ENCODE assay signal across 9 mouse cellular contexts in genomic region chr4:149587596-149588168, GRCm38 (mm10). TPM values are rescaled to one million over a fixed set of nuclear protein-coding genes. Genes with fewer than 3 reads are reported as not detected.
DNase-seq lines count a peak whose midpoint lies in the region; ATAC-seq and TF ChIP-seq lines count a peak whose summit lies in the region.
"Had no signal": no experiment of that assay in that cellular context is flagged by ENCODE, and none has a peak within 500 bp of the region (broad histone marks: within the 10 kb centered on the region; RNA-seq: fewer than 3 reads in every experiment).

No protein-coding gene starts in this region.

- H3K27ac ChIP-seq in heart, embryonic 13.5 days (replicated peaks) = no peak overlapping the region
- H3K27ac ChIP-seq in forebrain, postnatal 0 days (ENCODE audit: low read depth, low read length) = no peak overlapping the region
- H3K27ac ChIP-seq in liver, embryonic 14.5 days = no peak overlapping the region
- H3K27ac ChIP-seq in stomach, embryonic 16.5 days (ENCODE audit: low read length) = no peak overlapping the region

- no peak for TF ChIP-seq EP300 in liver, embryonic 14.5 days (IDR thresholded peaks at IDR 0.05; ENCODE audit: low read depth)

- intact Hi-C loops in heart, postnatal 14 days (cut with DNase I) = loop anchor here (2.0 kb wide), 1 partner anchor 15 kb away; no protein-coding TSS in a partner anchor

- WGBS in heart, embryonic 13.5 days = 6% methylated on average over 24 of the region's 24 CpGs
- WGBS in forebrain, postnatal 0 days = 3% methylated on average over 23 of the region's 24 CpGs
- 8% methylated on average over 24 of the region's 24 CpGs for WGBS in liver, embryonic 14.5 days (ENCODE audit: insufficient replicate concordance)
- 5% methylated on average over 24 of the region's 24 CpGs for WGBS in stomach, embryonic 16.5 days

- no peak for TF ChIP-seq CTCF in forebrain, postnatal 0 days (IDR thresholded peaks at IDR 0.05; ENCODE audit: low read depth)
- TF ChIP-seq CTCF in liver, embryonic 14.5 days (IDR thresholded peaks at IDR 0.05; ENCODE audit: low read depth) = no peak

- H3K9ac ChIP-seq in heart, embryonic 13.5 days = peak overlapping the region; percentile 91
- H3K9ac ChIP-seq in forebrain, postnatal 0 days = peak overlapping the region; percentile 93
- H3K9ac ChIP-seq in liver, embryonic 14.5 days (replicated peaks) = no peak overlapping the region
- peak overlapping the region; percentile 93 for H3K9ac ChIP-seq in stomach, embryonic 16.5 days (ENCODE audit: low read length)

- peak overlapping the region; percentile 80 for H3K4me3 ChIP-seq in heart, embryonic 13.5 days
- peak overlapping the region; percentile 96 for H3K4me3 ChIP-seq in forebrain, postnatal 0 days (ENCODE audit: low read depth, low read length)
- H3K4me3 ChIP-seq in liver, embryonic 14.5 days (ENCODE audit: insufficient read depth in 1 of 2, low read depth in 2 of 2, low read length in 2 of 2) = peak overlapping the region in 1 of 2 experiments; percentile 56; a peak in 2 of 4 replicates
- H3K4me3 ChIP-seq in stomach, embryonic 16.5 days (replicated peaks; ENCODE audit: low read length) = peak overlapping the region; percentile 78

- peaks cover 6% of the 10 kb centered on the region; the same call in 1 of the 2 replicates for H3K9me3 ChIP-seq in heart, embryonic 13.5 days
- H3K9me3 ChIP-seq in forebrain, postnatal 0 days (ENCODE audit: low read length) = no peaks in the 10 kb centered on the region
- no peaks in the 10 kb centered on the region for H3K9me3 ChIP-seq in liver, embryonic 14.5 days (ENCODE audit: control insufficient read depth, low read length)
- H3K9me3 ChIP-seq in stomach, embryonic 16.5 days (replicated peaks; ENCODE audit: control insufficient read depth, low read length) = no peaks in the 10 kb centered on the region; the same call in 1 of the 2 replicates

- peak overlapping the region; percentile 98 for H3K4me2 ChIP-seq in heart, embryonic 13.5 days
- peak overlapping the region; percentile 96 for H3K4me2 ChIP-seq in forebrain, postnatal 0 days (ENCODE audit: low read depth)
- peak overlapping the region; percentile 56; the same call in 1 of the 2 replicates for H3K4me2 ChIP-seq in liver, embryonic 14.5 days (ENCODE audit: low read depth)
- H3K4me2 ChIP-seq in stomach, embryonic 16.5 days (ENCODE audit: low read depth, low read length) = peak overlapping the region; percentile 99

- H3K27me3 ChIP-seq in heart, embryonic 13.5 days (replicated peaks) = peaks cover 57% of the 10 kb centered on the region
- no peaks in the 10 kb centered on the region for H3K27me3 ChIP-seq in forebrain, postnatal 0 days (ENCODE audit: insufficient read depth, low read length)
- peaks cover 52% of the 10 kb centered on the region for H3K27me3 ChIP-seq in liver, embryonic 14.5 days (ENCODE audit: control insufficient read depth, insufficient read depth, low read length)
- H3K27me3 ChIP-seq in stomach, embryonic 16.5 days (ENCODE audit: control insufficient read depth, insufficient read depth, low read length) = peaks cover 18% of the 10 kb centered on the region; the same call in 1 of the 2 replicates
- H3K27me3 ChIP-seq: Patski had no signal

- peaks cover 14% of the 10 kb centered on the region for H3K4me1 ChIP-seq in heart, embryonic 13.5 days
- peaks cover 9% of the 10 kb centered on the region; the same call in 1 of the 2 replicates for H3K4me1 ChIP-seq in forebrain, postnatal 0 days (ENCODE audit: insufficient read depth)
- no peaks in the 10 kb centered on the region for H3K4me1 ChIP-seq in liver, embryonic 14.5 days (replicated peaks; ENCODE audit: control insufficient read depth in 2 of 2, insufficient read depth in 2 of 2, low read length in 1 of 2)
- peaks cover 15% of the 10 kb centered on the region for H3K4me1 ChIP-seq in stomach, embryonic 16.5 days (ENCODE audit: control insufficient read depth, insufficient read depth, low read length)

- H3K36me3 ChIP-seq in heart, embryonic 13.5 days = no peaks in the 10 kb centered on the region
- no peaks in the 10 kb centered on the region for H3K36me3 ChIP-seq in forebrain, postnatal 0 days (ENCODE audit: insufficient read depth)
- H3K36me3 ChIP-seq in liver, embryonic 14.5 days (replicated peaks; ENCODE audit: control insufficient read depth, insufficient read depth, low read depth) = no peaks in the 10 kb centered on the region
- H3K36me3 ChIP-seq in stomach, embryonic 16.5 days (ENCODE audit: control insufficient read depth, insufficient read depth, low read length) = no peaks in the 10 kb centered on the region

- DNase-seq in heart, postnatal 14 days = no peak
- DNase-seq in brain, adult 2 months (ENCODE audit: low read depth, low spot score) = peak; percentile 89
- DNase-seq in forebrain, postnatal 0 days = no peak
- no peak for DNase-seq in liver, embryonic 14.5 days (ENCODE audit: low read depth in 3 of 3, low spot score in 3 of 3)
- DNase-seq in urinary bladder, postnatal 10 days (ENCODE audit: low spot score) = no peak
- DNase-seq in adrenal gland, postnatal 36 days = no peak

- no peak for ATAC-seq in heart, embryonic 13.5 days (ENCODE audit: extremely low read depth, insufficient number of reproducible peaks, low FRiP score, low TSS enrichment)
- ATAC-seq in forebrain, postnatal 0 days = peak; percentile 49
- no peak for ATAC-seq in liver, embryonic 14.5 days (ENCODE audit: insufficient read depth)
- peak; percentile 27; the same call in 1 of the 2 replicates for ATAC-seq in stomach, embryonic 16.5 days (ENCODE audit: insufficient read depth, low FRiP score)
- ATAC-seq: Patski had no signal

RNA-seq across cellular contexts. Expression of gene Clstn1, which starts 1.4 kb away (rescaled TPM):
- 9.2 and 13.6 TPM in 2 replicates for polyA plus RNA-seq in heart, embryonic 13.5 days (2015; fragmentation: Nextera tagmentation; extraction: Ambion mirVana)
- total RNA-seq in heart, postnatal 14 days (2021) = 10 to 100 TPM; 76.7 to 82.1 TPM
- 367 and 451 TPM in 2 replicates for total RNA-seq in forebrain, postnatal 0 days (2014; rRNA removed)
- polyA plus RNA-seq in forebrain, postnatal 0 days (2015; fragmentation: Nextera tagmentation; extraction: Ambion mirVana) = 142 and 179 TPM in 2 replicates
- 1.2 and 1.3 TPM in 2 replicates for polyA plus RNA-seq in liver, embryonic 14.5 days (2012; rRNA removed)
- 1.4 and 1.6 TPM in 2 replicates for polyA plus RNA-seq in liver, embryonic 14.5 days (2014; fragmentation: Nextera tagmentation; extraction: Ambion mirVana)
- 14.7 and 14.9 TPM in 2 replicates for polyA plus RNA-seq in stomach, embryonic 16.5 days (2015; fragmentation: Nextera tagmentation; extraction: Ambion mirVana)
- total RNA-seq in adrenal gland, postnatal 36 days (2021) = 10 to 100 TPM; 92.4 to 97.7 TPM

Comparison
In these comparisons a context has a peak if more than half of its experiments do, and no peak if none do; other contexts are left out.
1. ATAC-seq: peak in forebrain, postnatal 0 days (single experiment) and stomach, embryonic 16.5 days (single experiment); none in heart, embryonic 13.5 days (single experiment) and liver, embryonic 14.5 days (single experiment).
2. Peak in every context shown above with its lines, with median percentiles within 50 percentile points of each other: H3K4me2 ChIP-seq.